Mouse (Mus musculus) embryonic facial prominence, embryonic 15.5 days (tissue): ENCODE data around the gene Cyp4f39. TPM values are rescaled to one million over a fixed set of nuclear protein-coding genes. Genes with fewer than 3 reads are reported as not detected.
A peak's percentile ranks its signal among the peaks of the same experiment; 100 is the strongest.

Experiments used
- ATAC-seq: fragments of 200-750 bp; cut with Nextera tagmentation; 2 replicates; pipeline ENCODE4 v1.8.0; 2017; ENCODE audit warnings: low read depth, moderate TSS enrichment; ENCODE audit not compliant: insufficient number of reproducible peaks, low FRiP score, low TSS enrichment
- H3K27ac ChIP-seq: fragments of 300-500 bp; sonication (generic); replicated peaks from 2 replicates; pipeline ENCODE4 v1.5.1; 2015; ENCODE audit warnings: mild to moderate bottlenecking, inconsistent platforms
- H3K27me3 ChIP-seq: fragments of 300-500 bp; sonication (generic); 2 replicates; pipeline ENCODE4 v1.6.1; 2015; ENCODE audit warnings: inconsistent platforms
- H3K36me3 ChIP-seq: fragments of 300-500 bp; sonication (generic); 2 replicates; pipeline ENCODE4 v1.6.1; 2015; ENCODE audit warnings: mild to moderate bottlenecking, inconsistent platforms
- H3K4me1 ChIP-seq: fragments of 300-500 bp; sonication (generic); 2 replicates; pipeline ENCODE4 v1.6.1; 2015; ENCODE audit warnings: inconsistent platforms
- H3K4me2 ChIP-seq: fragments of 300-500 bp; sonication (generic); replicated peaks from 2 replicates; pipeline ENCODE4 v1.6.1; 2015; ENCODE audit warnings: mild to moderate bottlenecking, inconsistent platforms
- H3K4me3 ChIP-seq: fragments of 300-500 bp; sonication (generic); replicated peaks from 2 replicates; pipeline ENCODE4 v1.5.1; 2015; ENCODE audit warnings: mild to moderate bottlenecking, inconsistent platforms
- H3K9ac ChIP-seq: fragments of 300-500 bp; sonication (generic); 2 replicates; pipeline ENCODE4 v1.6.1; 2015; ENCODE audit warnings: inconsistent platforms
- H3K9me3 ChIP-seq: fragments of 300-500 bp; sonication (generic); replicated peaks from 2 replicates; pipeline ENCODE4 v1.6.1; 2016; ENCODE audit warnings: inconsistent platforms
- WGBS: fragments of 180-500 bp; shearing (Covaris S2); methylation state at CpG from one replicate; pipeline ENCODE4 v1.1.7; 2015; 5-methylcytosine and 5-hydroxymethylcytosine counted together
- polyA plus RNA-seq: library from polyadenylated mRNA; unstranded; fragments of >200 nt; fragmentation: Nextera tagmentation; extraction: Ambion mirVana; gene quantifications from 2 replicates; pipeline ENCODE4 v1.2.1, GENCODE M21; 2015

Cyp4f39 gene
- polyA plus RNA-seq, 1 experiment from 2014 or later, result 27.6 TPM

DNA sequence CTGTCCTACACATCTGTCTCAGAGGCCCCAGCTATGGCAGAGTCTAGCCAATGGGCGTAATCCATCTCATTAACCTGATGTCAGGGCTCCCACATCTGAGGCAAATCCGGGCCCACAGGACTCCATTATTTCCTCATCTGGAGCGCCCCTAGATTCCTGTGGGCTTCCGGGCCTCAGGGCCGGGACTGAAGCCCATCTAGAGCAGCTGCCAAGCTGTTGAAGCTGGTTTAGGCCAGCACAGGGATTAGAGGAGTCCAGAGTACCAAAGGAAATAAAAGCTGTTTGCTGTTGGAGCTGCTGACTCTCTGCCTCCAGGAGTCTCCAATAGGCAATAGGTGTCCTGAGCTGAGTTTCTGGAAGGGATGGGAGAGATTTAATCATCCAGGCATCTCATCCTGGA is 17.4 kb upstream of the Cyp4f39 start:
- WGBS, result 58% methylated on average over 5 of the region's 5 CpGs
- Histone ChIP-seq H3K27me3 (no peaks in the 10 kb centered on the region), H3K4me3 (no peak overlapping the region), H3K36me3 (no peaks in the 10 kb centered on the region), H3K27ac (no peak overlapping the region), H3K4me2 (no peak overlapping the region), H3K9ac (no peak overlapping the region), H3K9me3 (no peaks in the 10 kb centered on the region), H3K4me1 (no peaks in the 10 kb centered on the region)
- ATAC-seq, result no peak

DNA sequence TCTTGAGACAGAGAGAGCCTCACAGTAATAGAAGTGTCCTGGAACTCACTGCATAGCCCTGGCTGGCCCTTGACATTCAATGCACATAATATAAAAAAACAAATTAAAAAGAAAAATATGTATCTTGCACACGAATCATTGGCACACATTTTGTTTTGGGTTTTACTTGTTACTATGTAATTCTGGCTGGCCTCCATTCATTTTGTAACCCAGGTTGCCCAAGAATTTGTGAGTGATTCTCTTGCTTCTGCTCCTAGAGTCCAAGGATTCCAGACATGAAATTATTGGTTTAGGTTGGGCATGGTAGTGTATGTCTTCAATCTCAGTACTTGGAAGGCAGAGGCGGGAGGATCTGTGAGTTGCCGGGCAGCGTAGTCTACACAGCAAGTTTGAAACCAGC is 15.4 kb upstream of the Cyp4f39 start:
- no peak overlapping the region for H3K27ac ChIP-seq
- H3K4me1 ChIP-seq, result no peaks in the 10 kb centered on the region
- no peak overlapping the region for H3K4me2 ChIP-seq
- H3K36me3 ChIP-seq, result no peaks in the 10 kb centered on the region
- no peak for ATAC-seq
- no peaks in the 10 kb centered on the region for H3K27me3 ChIP-seq
- H3K9me3 ChIP-seq, result no peaks in the 10 kb centered on the region
- no peak overlapping the region for H3K9ac ChIP-seq
- 90% methylated on average over 4 of the region's 4 CpGs for WGBS
- H3K4me3 ChIP-seq, result no peak overlapping the region

DNA sequence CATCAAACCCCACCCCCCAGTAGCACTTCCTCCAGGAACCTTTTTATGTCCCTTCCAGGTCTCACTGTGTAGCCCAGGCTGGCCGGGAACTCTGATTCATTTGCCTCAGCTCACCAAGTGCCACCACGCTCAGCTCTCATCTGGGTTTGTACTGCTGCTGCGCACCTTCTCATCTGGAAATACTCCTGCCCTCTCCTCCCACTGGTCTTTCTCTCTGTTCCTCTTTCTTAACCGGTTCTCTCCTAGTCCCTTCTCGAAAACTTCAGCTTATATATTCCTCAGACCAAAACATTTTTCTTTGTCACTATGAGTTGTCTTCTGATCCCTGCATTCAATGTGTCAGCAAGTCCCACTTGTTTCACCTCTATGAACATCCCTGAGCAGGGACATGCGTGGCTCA is 9.3 kb upstream of the Cyp4f39 start:
- Histone ChIP-seq H3K27me3 (no peaks in the 10 kb centered on the region), H3K9ac (no peak overlapping the region), H3K4me2 (no peak overlapping the region), H3K4me1 (no peaks in the 10 kb centered on the region), H3K9me3 (no peaks in the 10 kb centered on the region), H3K4me3 (no peak overlapping the region), H3K36me3 (no peaks in the 10 kb centered on the region), H3K27ac (no peak overlapping the region)
- ATAC-seq, result no peak
- 72% methylated on average over 6 of the region's 6 CpGs for WGBS

DNA sequence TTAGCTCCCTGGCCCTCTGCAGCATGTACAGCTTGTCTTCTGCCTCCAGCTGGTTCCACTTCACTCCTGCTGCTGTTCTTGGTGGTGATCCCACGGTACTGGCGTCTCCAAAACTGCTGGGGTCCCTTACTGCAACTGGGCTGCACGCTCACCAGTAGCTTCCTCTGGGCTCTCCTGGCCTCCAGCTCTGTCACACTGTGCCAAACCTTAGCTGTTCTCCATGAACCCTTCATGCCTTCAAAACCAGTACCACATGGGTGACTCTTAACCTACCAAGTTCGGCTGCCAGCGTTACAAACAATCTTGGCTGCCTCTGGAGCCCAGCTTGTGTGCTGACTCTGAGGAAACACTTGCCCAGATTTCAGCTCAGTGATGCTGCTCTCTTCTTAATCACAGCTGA is 7.5 kb upstream of the Cyp4f39 start:
- no peak overlapping the region for H3K4me2 ChIP-seq
- WGBS, result 52% methylated on average over 5 of the region's 5 CpGs
- no peak for ATAC-seq

DNA sequence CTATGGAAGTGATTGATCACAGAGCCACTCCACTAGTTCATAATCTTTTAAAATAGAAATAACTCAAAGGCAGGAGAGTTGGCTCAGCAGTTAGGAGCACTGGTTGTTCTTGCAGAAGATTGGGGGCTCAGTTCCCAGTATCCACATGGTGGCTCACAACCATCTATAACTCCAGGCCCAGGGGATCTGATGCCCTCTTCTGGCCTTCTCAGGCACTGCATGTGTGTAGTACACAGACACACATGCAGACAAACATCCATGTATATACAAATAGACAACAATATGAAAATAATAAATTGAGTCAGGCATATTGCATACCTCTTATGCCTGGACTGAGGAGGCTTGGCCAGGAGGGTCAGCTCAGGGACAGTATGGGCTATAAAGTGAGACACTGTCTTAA is 5.3 kb upstream of the Cyp4f39 start:
- H3K4me2 ChIP-seq, result no peak overlapping the region
- peaks cover 2% of the 10 kb centered on the region; the same call in 1 of the 2 replicates for H3K4me1 ChIP-seq
- H3K9me3 ChIP-seq, result no peaks in the 10 kb centered on the region
- no peaks in the 10 kb centered on the region for H3K36me3 ChIP-seq
- no peak overlapping the region for H3K27ac ChIP-seq
- 0 out of 2 replicates have a peak, but pooled peaks cover 2% of the 10 kb centered on the region for H3K27me3 ChIP-seq
- no peak overlapping the region for H3K4me3 ChIP-seq
- H3K9ac ChIP-seq, result no peak overlapping the region
- no peak for ATAC-seq

More for the DNA sequence above, 7.5 kb upstream of the Cyp4f39 start:
- Histone ChIP-seq H3K27ac (no peak overlapping the region), H3K9me3 (no peaks in the 10 kb centered on the region), H3K4me1 (no peaks in the 10 kb centered on the region), H3K4me3 (no peak overlapping the region), H3K27me3 (no peaks in the 10 kb centered on the region), H3K9ac (no peak overlapping the region), H3K36me3 (no peaks in the 10 kb centered on the region)

DNA sequence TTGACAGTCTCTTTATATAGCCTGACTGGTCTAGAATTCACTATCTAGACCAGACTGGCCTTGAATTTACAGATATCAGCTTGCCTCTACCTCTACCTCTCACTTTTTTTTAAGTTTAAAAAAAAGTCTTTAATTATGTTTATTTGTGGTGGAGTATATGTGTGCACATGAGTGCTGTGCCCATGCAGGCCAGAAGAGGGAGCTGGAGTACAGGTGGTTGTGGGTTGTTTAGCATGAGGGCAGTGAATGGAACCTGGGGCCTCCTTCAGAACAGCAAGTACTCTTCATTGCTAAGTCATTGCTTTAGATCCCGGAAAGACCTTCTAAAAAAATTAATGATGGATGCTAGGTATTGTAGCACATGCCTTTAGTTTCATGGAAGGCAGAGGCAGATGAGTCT is 3.5 kb upstream of the Cyp4f39 start:
- Histone ChIP-seq H3K27me3 (0 out of 2 replicates have a peak, but pooled peaks cover 16% of the 10 kb centered on the region), H3K4me3 (no peak overlapping the region), H3K27ac (no peak overlapping the region), H3K9me3 (no peaks in the 10 kb centered on the region), H3K9ac (no peak overlapping the region), H3K4me2 (no peak overlapping the region), H3K36me3 (no peaks in the 10 kb centered on the region), H3K4me1 (peaks cover 9% of the 10 kb centered on the region)
- 97% methylated on average over 1 of the region's 1 CpGs for WGBS
- ATAC-seq, result no peak

DNA sequence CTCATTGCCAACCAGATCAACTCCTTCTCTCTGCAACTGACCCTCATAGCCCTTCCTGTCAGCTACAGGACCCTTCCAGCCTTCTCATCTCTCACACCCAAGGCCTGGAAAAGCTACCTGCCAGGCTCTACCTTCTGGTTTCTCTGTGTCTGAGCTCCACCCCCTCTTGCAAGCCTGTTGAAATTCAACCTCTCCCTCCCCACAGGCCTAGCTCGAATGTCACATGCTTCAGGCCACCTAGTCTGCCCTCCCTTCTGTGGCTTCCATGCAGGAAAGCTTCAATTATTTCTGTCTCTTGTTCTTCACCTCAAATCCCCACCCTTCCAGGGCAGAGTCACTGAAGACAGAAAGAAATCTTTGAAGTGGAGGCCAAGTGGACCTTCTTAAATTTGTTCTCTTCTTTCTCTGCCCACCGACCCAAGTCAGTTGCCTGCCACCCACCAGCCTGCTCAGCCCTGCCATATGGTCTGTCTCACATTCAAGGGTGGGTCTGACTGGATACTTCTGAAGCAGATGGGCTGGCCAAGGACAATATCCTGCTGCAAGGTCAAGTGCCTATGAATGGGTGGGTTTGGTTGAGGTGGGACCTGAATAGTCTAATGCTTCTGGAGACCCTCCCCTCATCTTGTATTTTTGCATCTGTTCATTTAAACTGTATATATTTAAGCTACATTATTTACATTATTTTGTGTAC is 1.5 kb upstream of the Cyp4f39 start:
- H3K9me3 ChIP-seq, result no peaks in the 10 kb centered on the region
- H3K27ac ChIP-seq, result no peak overlapping the region
- no peak overlapping the region for H3K4me3 ChIP-seq
- no peaks in the 10 kb centered on the region for H3K36me3 ChIP-seq
- H3K27me3 ChIP-seq, result 0 out of 2 replicates have a peak, but pooled peaks cover 16% of the 10 kb centered on the region
- peaks cover 9% of the 10 kb centered on the region for H3K4me1 ChIP-seq
- 18% methylated on average over 2 of the region's 2 CpGs for WGBS
- no peak overlapping the region for H3K4me2 ChIP-seq
- ATAC-seq, result 0 out of 2 replicates have a peak, but pooled peaks have one; percentile 15
- no peak overlapping the region for H3K9ac ChIP-seq

DNA sequence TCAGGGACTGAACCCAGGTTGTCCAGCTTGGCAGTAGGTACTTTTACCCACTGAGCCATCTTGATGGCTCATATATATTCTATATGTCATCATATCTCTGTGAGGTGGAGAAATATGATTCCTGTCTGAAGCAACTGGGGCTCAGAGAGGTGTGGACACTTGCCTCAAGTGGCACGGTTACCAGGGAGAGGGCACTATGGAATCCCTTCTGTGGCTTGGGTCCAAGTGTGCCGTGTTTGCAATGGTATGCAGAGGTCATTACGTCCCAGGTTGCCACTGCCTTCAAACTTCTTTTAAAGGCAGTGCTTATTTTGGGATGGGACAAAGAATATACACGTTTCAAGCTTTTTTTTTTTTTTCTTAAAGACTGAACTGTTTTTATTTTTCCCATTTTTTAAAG is 1.7 kb downstream of the Cyp4f39 start:
- Histone ChIP-seq H3K4me2 (0 out of 2 replicates have a peak overlapping the region, but pooled peaks have one; percentile 2), H3K9ac (no peak overlapping the region), H3K27ac (no peak overlapping the region), H3K4me3 (no peak overlapping the region), H3K9me3 (no peaks in the 10 kb centered on the region), H3K36me3 (no peaks in the 10 kb centered on the region), H3K4me1 (peaks cover 9% of the 10 kb centered on the region), H3K27me3 (0 out of 2 replicates have a peak, but pooled peaks cover 16% of the 10 kb centered on the region)
- 67% methylated on average over 4 of the region's 4 CpGs for WGBS
- no peak for ATAC-seq

DNA sequence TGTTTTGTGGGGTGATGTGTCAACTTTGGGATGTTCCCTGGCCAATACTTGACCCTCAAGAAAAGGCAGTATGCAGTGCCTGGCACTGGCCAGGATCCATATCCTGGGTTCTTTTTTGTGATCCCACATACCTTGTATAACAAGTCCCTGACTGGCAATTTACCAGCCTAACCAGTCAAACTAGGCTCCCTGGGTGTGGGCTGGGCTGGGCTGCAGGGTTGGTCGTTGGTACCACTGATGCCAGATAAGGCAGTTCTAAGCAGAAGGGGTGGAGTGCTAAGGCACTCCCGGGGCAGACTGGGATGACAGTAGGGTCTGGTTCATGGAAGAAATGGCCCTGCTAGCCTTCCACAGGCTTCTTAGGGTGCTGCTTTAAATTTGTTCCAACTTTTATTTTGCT is 2.5 kb downstream of the Cyp4f39 start:
- H3K9me3 ChIP-seq, result no peaks in the 10 kb centered on the region
- H3K4me3 ChIP-seq, result no peak overlapping the region; the same call in 1 of the 2 replicates
- 0 out of 2 replicates have a peak, but pooled peaks cover 16% of the 10 kb centered on the region for H3K27me3 ChIP-seq
- no peak for ATAC-seq
- H3K36me3 ChIP-seq, result no peaks in the 10 kb centered on the region
- 44% methylated on average over 2 of the region's 2 CpGs for WGBS
- H3K4me2 ChIP-seq, result no peak overlapping the region
- no peak overlapping the region for H3K9ac ChIP-seq
- H3K4me1 ChIP-seq, result peaks cover 9% of the 10 kb centered on the region
- H3K27ac ChIP-seq, result no peak overlapping the region

DNA sequence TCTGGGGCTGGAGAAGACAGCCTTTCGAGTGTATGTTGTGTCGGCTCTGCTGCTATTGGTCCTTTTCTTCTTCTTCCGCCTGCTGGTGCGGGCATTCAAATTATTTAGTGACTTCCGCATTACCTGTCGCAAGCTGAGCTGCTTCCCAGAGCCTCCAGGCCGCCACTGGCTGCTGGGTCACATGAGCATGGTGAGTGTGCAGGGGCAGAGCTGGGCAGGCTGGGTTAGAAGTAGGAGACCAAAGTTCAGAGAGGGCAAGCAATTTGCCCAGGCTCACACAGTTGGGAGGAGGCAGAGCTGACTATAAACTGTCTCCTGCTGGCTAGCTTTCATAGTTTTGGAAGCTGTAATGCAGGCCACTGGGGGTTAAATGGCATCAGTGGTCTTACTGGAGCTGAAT is 16.0 kb downstream of the Cyp4f39 start:
- Histone ChIP-seq H3K27ac (no peak overlapping the region), H3K4me2 (no peak overlapping the region), H3K9ac (no peak overlapping the region), H3K9me3 (no peaks in the 10 kb centered on the region), H3K27me3 (no peaks in the 10 kb centered on the region), H3K36me3 (no peaks in the 10 kb centered on the region), H3K4me3 (no peak overlapping the region), H3K4me1 (no peaks in the 10 kb centered on the region)
- 49% methylated on average over 7 of the region's 7 CpGs for WGBS
- no peak for ATAC-seq

DNA sequence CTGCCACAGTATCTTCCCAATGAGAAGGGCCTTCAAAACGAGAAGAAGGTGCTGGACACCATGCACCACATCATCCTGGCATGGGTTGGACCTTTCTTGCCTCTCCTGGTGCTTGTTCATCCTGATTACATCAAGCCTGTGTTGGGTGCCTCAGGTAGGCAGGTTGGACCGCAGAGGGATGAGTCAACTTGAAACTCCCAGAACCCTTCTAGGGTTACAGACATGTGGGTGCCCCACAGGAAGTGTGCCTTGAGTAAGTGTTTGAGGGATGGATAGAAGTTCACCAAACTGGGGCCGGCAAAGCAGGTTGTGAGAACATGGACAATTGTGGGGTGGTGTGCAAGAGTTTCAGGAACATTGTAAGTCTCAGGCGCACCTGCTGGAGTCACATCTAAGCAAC is 18.3 kb downstream of the Cyp4f39 start:
- Histone ChIP-seq H3K27ac (no peak overlapping the region), H3K27me3 (no peaks in the 10 kb centered on the region)
- WGBS, result 79% methylated on average over 4 of the region's 4 CpGs

DNA sequence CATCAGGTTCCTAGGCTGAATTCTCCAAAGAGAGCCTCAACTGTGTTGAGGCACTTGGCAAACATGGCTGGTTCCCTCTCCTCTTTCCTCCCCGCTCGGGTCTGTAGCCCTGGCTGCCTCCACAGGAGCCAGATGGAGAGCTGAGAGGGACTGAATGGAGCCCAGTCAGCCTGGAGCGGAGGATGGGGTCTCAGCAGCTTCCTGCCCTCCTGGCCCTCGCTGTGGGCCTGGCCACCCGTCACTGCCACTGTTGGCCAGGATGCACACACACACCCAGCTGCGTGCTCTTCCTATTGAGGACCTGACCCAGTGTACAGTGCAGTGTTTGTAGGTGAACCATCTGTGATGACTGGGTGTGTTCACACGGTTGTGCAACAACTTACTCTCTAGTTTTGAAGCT is 19.7 kb downstream of the Cyp4f39 start:
- H3K4me3 ChIP-seq, result no peak overlapping the region
- no peak; the same call in 1 of the 2 replicates for ATAC-seq
- H3K4me2 ChIP-seq, result no peak overlapping the region
- no peaks in the 10 kb centered on the region for H3K27me3 ChIP-seq
- H3K4me1 ChIP-seq, result no peaks in the 10 kb centered on the region
- H3K36me3 ChIP-seq, result no peaks in the 10 kb centered on the region
- 53% methylated on average over 7 of the region's 7 CpGs for WGBS
- H3K9me3 ChIP-seq, result no peaks in the 10 kb centered on the region
- no peak overlapping the region for H3K9ac ChIP-seq
- no peak overlapping the region for H3K27ac ChIP-seq

More for the DNA sequence above, 18.3 kb downstream of the Cyp4f39 start:
- Histone ChIP-seq H3K4me3 (no peak overlapping the region), H3K4me2 (no peak overlapping the region), H3K4me1 (no peaks in the 10 kb centered on the region), H3K9ac (no peak overlapping the region), H3K9me3 (no peaks in the 10 kb centered on the region), H3K36me3 (no peaks in the 10 kb centered on the region)
- no peak for ATAC-seq
